Mouse (Mus musculus): ENCODE results near the gene Mier2. TPM values are rescaled to one million over a fixed set of nuclear protein-coding genes. Genes with fewer than 3 reads are reported as not detected.
A peak's percentile ranks its signal among the peaks of the same experiment; 100 is the strongest.

The Mier2 gene
- polyA plus RNA-seq, 1 experiment from 2014 or later = 56.2 TPM

- no peaks in the 10 kb centered on the region for H3K9me3 ChIP-seq (replicated peaks; ENCODE audit: control insufficient read depth, low read length, poor library complexity, severe bottlenecking)
- no peak overlapping the region for H3K4me3 ChIP-seq (ENCODE audit: low read depth, low read length)
- no peaks in the 10 kb centered on the region for H3K27me3 ChIP-seq (ENCODE audit: control insufficient read depth, insufficient read depth, low read depth, low read length)
- no peaks in the 10 kb centered on the region for H3K4me1 ChIP-seq (ENCODE audit: control insufficient read depth, insufficient read depth, low read length)
- peaks cover 46% of the 10 kb centered on the region for H3K36me3 ChIP-seq (ENCODE audit: control insufficient read depth, insufficient read depth, low read length)
- no peak overlapping the region for H3K9ac ChIP-seq (ENCODE audit: low read depth, low read length)
- 96% methylated on average over 16 of the region's 16 CpGs for WGBS
- ATAC-seq = no peak
- H3K27ac ChIP-seq (ENCODE audit: low read length) = no peak overlapping the region
- no peak overlapping the region for H3K4me2 ChIP-seq (ENCODE audit: low read length)
These were observed 15.1 kb downstream of the Mier2 start for GRCm38 (mm10) chr10:79539701-79540495.

- H3K36me3 ChIP-seq (ENCODE audit: control insufficient read depth, insufficient read depth, low read length) = peaks cover 41% of the 10 kb centered on the region
- no peaks in the 10 kb centered on the region for H3K27me3 ChIP-seq (ENCODE audit: control insufficient read depth, insufficient read depth, low read depth, low read length)
- no peak for ATAC-seq
- H3K27ac ChIP-seq (ENCODE audit: low read length) = no peak overlapping the region
- H3K9me3 ChIP-seq (replicated peaks; ENCODE audit: control insufficient read depth, low read length, poor library complexity, severe bottlenecking) = no peaks in the 10 kb centered on the region
- H3K9ac ChIP-seq (ENCODE audit: low read depth, low read length) = no peak overlapping the region
- WGBS = 81% methylated on average over 4 of the region's 4 CpGs
- no peaks in the 10 kb centered on the region; the same call in 1 of the 2 replicates for H3K4me1 ChIP-seq (ENCODE audit: control insufficient read depth, insufficient read depth, low read length)
- no peak overlapping the region for H3K4me3 ChIP-seq (ENCODE audit: low read depth, low read length)
- H3K4me2 ChIP-seq (ENCODE audit: low read length) = no peak overlapping the region
These were observed 16.1 kb downstream of the Mier2 start for GRCm38 (mm10) chr10:79538873-79539272.

DNA sequence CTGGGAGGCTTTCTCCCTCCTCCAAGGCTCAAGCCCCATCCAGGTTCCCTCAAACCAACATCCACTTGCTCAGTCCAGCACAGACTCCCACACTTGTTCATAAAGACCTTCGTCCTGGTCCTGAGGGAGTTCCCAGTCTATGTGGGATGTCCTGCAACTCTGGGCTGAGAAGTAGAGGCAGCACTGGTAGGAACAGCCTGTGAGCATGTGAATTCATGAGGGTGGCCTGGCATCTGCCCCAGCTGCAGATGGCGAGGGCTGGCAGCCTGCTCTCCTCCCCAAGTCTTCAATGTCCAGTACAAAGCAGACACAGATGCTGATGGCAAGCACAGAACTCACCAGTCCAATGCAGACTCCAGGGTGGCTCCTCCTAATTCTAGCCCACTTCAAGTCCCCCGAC, 16.7 kb downstream of the Mier2 start:
- Histone ChIP-seq H3K4me3 (ENCODE audit: low read depth, low read length) (no peak overlapping the region), H3K36me3 (ENCODE audit: control insufficient read depth, insufficient read depth, low read length) (peaks cover 41% of the 10 kb centered on the region)
- 92% methylated on average over 3 of the region's 3 CpGs for WGBS

GRCm38 (mm10) chr10:79537781-79538180, 17.2 kb downstream of the Mier2 start:
- H3K4me2 ChIP-seq (ENCODE audit: low read length) = no peak overlapping the region
- H3K27me3 ChIP-seq (ENCODE audit: control insufficient read depth, insufficient read depth, low read depth, low read length) = no peaks in the 10 kb centered on the region
- peaks cover 41% of the 10 kb centered on the region for H3K36me3 ChIP-seq (ENCODE audit: control insufficient read depth, insufficient read depth, low read length)
- no peak overlapping the region for H3K4me3 ChIP-seq (ENCODE audit: low read depth, low read length)
- no peak overlapping the region for H3K9ac ChIP-seq (ENCODE audit: low read depth, low read length)
- H3K4me1 ChIP-seq (ENCODE audit: control insufficient read depth, insufficient read depth, low read length) = peaks cover 2% of the 10 kb centered on the region; the same call in 1 of the 2 replicates
- no peaks in the 10 kb centered on the region for H3K9me3 ChIP-seq (replicated peaks; ENCODE audit: control insufficient read depth, low read length, poor library complexity, severe bottlenecking)
- WGBS = 78% methylated on average over 2 of the region's 2 CpGs
- no peak overlapping the region for H3K27ac ChIP-seq (ENCODE audit: low read length)
- ATAC-seq = no peak

More for the DNA sequence above, 16.7 kb downstream of the Mier2 start:
- Histone ChIP-seq H3K9me3 (replicated peaks; ENCODE audit: control insufficient read depth, low read length, poor library complexity, severe bottlenecking) (no peaks in the 10 kb centered on the region), H3K9ac (ENCODE audit: low read depth, low read length) (no peak overlapping the region), H3K4me1 (ENCODE audit: control insufficient read depth, insufficient read depth, low read length) (no peaks in the 10 kb centered on the region; the same call in 1 of the 2 replicates), H3K27me3 (ENCODE audit: control insufficient read depth, insufficient read depth, low read depth, low read length) (no peaks in the 10 kb centered on the region), H3K27ac (ENCODE audit: low read length) (no peak overlapping the region), H3K4me2 (ENCODE audit: low read length) (no peak overlapping the region)
- no peak for ATAC-seq

- Histone ChIP-seq H3K4me2 (ENCODE audit: low read length) (no peak overlapping the region), H3K27me3 (ENCODE audit: control insufficient read depth, insufficient read depth, low read depth, low read length) (no peaks in the 10 kb centered on the region), H3K27ac (ENCODE audit: low read length) (no peak overlapping the region), H3K36me3 (ENCODE audit: control insufficient read depth, insufficient read depth, low read length) (peaks cover 37% of the 10 kb centered on the region), H3K9ac (ENCODE audit: low read depth, low read length) (no peak overlapping the region), H3K9me3 (replicated peaks; ENCODE audit: control insufficient read depth, low read length, poor library complexity, severe bottlenecking) (no peaks in the 10 kb centered on the region), H3K4me1 (ENCODE audit: control insufficient read depth, insufficient read depth, low read length) (peaks cover 3% of the 10 kb centered on the region; the same call in 1 of the 2 replicates), H3K4me3 (ENCODE audit: low read depth, low read length) (no peak overlapping the region)
- no peak for ATAC-seq
- 88% methylated on average over 7 of the region's 7 CpGs for WGBS
These were observed 17.7 kb downstream of the Mier2 start for GRCm38 (mm10) chr10:79537271-79537670.

DNA sequence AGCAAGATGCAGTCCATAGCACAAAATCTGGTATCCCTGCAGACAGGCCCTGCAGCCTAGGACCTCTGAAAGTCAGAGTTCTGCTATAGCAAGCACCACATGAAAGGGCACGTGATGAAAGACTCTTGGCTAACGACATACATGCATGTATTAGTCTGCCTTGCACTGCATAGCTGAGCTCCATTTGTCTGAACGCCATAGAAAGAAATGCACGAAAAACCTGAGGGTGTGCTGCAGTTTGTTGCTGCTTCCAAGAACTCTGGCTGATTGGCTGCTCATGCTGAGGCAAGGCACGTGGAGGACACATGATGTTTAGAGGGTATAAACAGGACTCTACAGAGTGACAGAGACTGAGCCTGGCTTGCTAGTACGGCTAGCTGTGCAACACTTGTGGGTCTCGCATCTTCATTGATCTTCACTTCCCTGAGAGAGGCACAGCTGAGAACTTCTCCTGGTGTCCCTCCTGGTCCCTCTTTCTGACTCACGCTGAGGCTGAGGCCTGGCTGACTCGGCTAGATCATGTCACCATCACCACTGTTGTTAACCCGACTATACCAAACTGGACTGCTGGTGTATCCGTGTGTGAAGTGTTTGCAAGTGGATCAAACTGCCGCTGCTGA, 18.4 kb downstream of the Mier2 start:
- 79% methylated on average over 12 of the region's 12 CpGs for WGBS
- Histone ChIP-seq H3K4me3 (ENCODE audit: low read depth, low read length) (no peak overlapping the region), H3K27me3 (ENCODE audit: control insufficient read depth, insufficient read depth, low read depth, low read length) (no peaks in the 10 kb centered on the region), H3K9ac (ENCODE audit: low read depth, low read length) (no peak overlapping the region), H3K4me1 (ENCODE audit: control insufficient read depth, insufficient read depth, low read length) (peaks cover 3% of the 10 kb centered on the region; the same call in 1 of the 2 replicates), H3K9me3 (replicated peaks; ENCODE audit: control insufficient read depth, low read length, poor library complexity, severe bottlenecking) (no peaks in the 10 kb centered on the region), H3K27ac (ENCODE audit: low read length) (no peak overlapping the region), H3K4me2 (ENCODE audit: low read length) (no peak overlapping the region), H3K36me3 (ENCODE audit: control insufficient read depth, insufficient read depth, low read length) (peaks cover 33% of the 10 kb centered on the region)
- ATAC-seq = no peak

- Histone ChIP-seq H3K4me1 (ENCODE audit: control insufficient read depth, insufficient read depth, low read length) (peaks cover 3% of the 10 kb centered on the region; the same call in 1 of the 2 replicates), H3K27me3 (ENCODE audit: control insufficient read depth, insufficient read depth, low read depth, low read length) (no peaks in the 10 kb centered on the region), H3K4me3 (ENCODE audit: low read depth, low read length) (no peak overlapping the region), H3K4me2 (ENCODE audit: low read length) (no peak overlapping the region), H3K36me3 (ENCODE audit: control insufficient read depth, insufficient read depth, low read length) (peaks cover 24% of the 10 kb centered on the region), H3K27ac (ENCODE audit: low read length) (no peak overlapping the region), H3K9ac (ENCODE audit: low read depth, low read length) (no peak overlapping the region), H3K9me3 (replicated peaks; ENCODE audit: control insufficient read depth, low read length, poor library complexity, severe bottlenecking) (no peaks in the 10 kb centered on the region)
- no peak for ATAC-seq
- WGBS = 46% methylated on average over 1 of the region's 1 CpGs
These were observed 19.6 kb downstream of the Mier2 start for GRCm38 (mm10) chr10:79535431-79535830.

- Histone ChIP-seq H3K4me1 (ENCODE audit: control insufficient read depth, insufficient read depth, low read length) (peaks cover 3% of the 10 kb centered on the region; the same call in 1 of the 2 replicates), H3K27ac (ENCODE audit: low read length) (no peak overlapping the region), H3K9me3 (replicated peaks; ENCODE audit: control insufficient read depth, low read length, poor library complexity, severe bottlenecking) (no peaks in the 10 kb centered on the region), H3K9ac (ENCODE audit: low read depth, low read length) (no peak overlapping the region), H3K4me2 (ENCODE audit: low read length) (no peak overlapping the region; the same call in 1 of the 2 replicates), H3K4me3 (ENCODE audit: low read depth, low read length) (no peak overlapping the region), H3K36me3 (ENCODE audit: control insufficient read depth, insufficient read depth, low read length) (peaks cover 14% of the 10 kb centered on the region), H3K27me3 (ENCODE audit: control insufficient read depth, insufficient read depth, low read depth, low read length) (no peaks in the 10 kb centered on the region)
- ATAC-seq = 0 out of 2 replicates have a peak, but pooled peaks have one; percentile 26
- WGBS = 88% methylated on average over 2 of the region's 2 CpGs
These were observed 20.6 kb downstream of the Mier2 start for GRCm38 (mm10) chr10:79534426-79534825.
